Mouse (Mus musculus): Measurements from ENCODE around the gene Rab43.

DNA sequence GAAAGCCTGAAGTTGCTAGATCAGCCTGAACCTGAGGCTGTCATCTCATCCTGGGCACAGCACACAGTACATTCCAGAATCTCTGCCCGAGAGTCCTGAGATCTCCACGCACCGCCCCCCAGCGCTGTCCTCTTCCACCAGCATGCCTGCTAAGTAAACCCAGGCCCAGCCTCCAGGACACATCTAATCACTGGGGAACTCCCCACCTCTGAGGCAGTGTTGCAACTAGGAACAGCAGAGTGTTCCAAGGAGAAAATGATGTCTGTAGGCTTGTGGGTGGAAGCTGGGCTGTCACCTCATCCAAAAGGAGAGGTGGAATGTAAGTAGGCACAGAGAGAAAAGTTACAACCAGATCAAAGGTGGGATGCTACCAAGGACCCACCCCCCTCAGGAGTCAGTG is 56.8 kb downstream of the Rab43 start:
- no peak for TF ChIP-seq EP300 (IDR thresholded peaks at IDR 0.05; ENCODE audit: low read depth)
- no peak for TF ChIP-seq CTCF (IDR thresholded peaks at IDR 0.05; ENCODE audit: low read depth)
